Mouse (Mus musculus): ENCODE measurements around the gene Isg20l2. TPM values are rescaled to one million over a fixed set of nuclear protein-coding genes. Genes with fewer than 3 reads are reported as not detected.

Isg20l2 gene
- polyA plus RNA-seq, 1 experiment from 2014 or later: 38.5 TPM

DNA sequence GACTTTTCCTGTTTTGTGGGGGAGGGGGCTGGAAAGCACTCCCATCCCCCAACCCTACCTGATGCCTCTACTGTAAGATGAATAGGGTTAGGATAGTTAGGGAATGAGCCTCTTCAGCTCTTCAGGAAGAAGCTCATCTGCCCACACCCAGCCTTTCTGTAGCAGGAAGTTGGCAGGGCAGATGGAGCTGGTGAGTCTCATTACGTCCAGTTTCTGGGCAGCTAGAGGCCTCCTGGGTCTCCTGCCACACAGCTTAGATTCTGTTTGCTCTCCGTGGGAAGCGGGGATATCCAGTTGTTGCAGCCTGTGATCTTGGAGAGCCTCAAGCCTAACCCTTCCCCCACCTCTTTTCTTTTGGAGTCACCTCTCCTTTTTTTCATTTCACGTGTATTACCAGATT lies 20.2 kb upstream of the Isg20l2 start:
- no peak for DNase-seq (ENCODE audit: low read depth, low spot score)
- ChIA-PET CTCF (interaction anchor here (0.8 to 2.8 kb wide), 7 partner anchors 10 to 139 kb away, joined by 3 to 14 read pairs (median 5); partner anchors contain the start of genes Mrpl24 and Prcc), POLR2A (interaction anchor here (1.0 to 4.1 kb wide), 5 partner anchors 9 to 26 kb away, joined by 3 to 18 read pairs (median 4); partner anchors contain the start of genes Mrpl24 and Prcc)
- TF ChIP-seq CTCF (IDR thresholded peaks at IDR 0.05): no peak
- in situ Hi-C loops (cut with MboI; ENCODE audit: low pct_unique_long_range_greater_than_20kb): no loop called here
- ATAC-seq: no peak
- no peaks in the 10 kb centered on the region for H3K27me3 ChIP-seq

DNA sequence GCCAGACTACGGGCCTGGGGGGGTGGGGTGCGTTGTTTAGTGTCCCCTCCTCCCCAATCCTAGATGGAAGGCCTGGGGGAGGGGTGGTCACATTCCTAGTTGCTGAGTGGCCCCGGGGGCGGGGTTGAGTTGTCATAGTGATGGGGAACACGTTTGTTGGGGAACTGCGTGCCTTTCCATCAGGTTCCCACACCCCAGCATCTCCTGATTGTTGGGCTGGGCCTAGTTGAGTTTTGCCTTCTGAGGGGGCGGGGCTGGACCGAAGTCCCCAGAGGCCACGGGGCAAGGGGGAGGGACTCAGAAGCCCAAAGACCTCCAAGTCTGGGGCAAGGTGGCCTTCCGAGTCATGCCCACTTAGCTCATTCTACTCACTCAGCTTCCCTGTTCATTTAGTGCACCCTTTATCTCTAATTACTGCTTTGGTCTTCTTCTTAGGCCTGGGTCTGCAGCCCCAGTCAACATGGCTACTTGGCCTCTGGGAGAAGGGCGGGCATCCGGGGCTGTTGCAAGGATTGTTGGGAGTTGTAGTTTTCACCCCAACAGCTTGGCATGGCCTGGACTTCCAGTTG lies 19.5 kb upstream of the Isg20l2 start:
- CTCF ChIA-PET: interaction anchor here (0.8 to 2.8 kb wide), 6 partner anchors 10 to 76 kb away, joined by 4 to 14 read pairs (median 6); partner anchors contain the start of genes Mrpl24, Nes and Prcc
- POLR2A ChIA-PET: interaction anchor here (1.1 to 4.1 kb wide), 4 partner anchors 8 to 25 kb away, joined by 3 to 18 read pairs (median 4); partner anchors contain the start of gene Prcc
- no peak for TF ChIP-seq CTCF (IDR thresholded peaks at IDR 0.05)
- peak; percentile 72 for ATAC-seq
- DNase-seq (ENCODE audit: low read depth, low spot score): peak; percentile 91
- no peaks in the 10 kb centered on the region for H3K27me3 ChIP-seq
- in situ Hi-C loops (cut with MboI; ENCODE audit: low pct_unique_long_range_greater_than_20kb): no loop called here

DNA sequence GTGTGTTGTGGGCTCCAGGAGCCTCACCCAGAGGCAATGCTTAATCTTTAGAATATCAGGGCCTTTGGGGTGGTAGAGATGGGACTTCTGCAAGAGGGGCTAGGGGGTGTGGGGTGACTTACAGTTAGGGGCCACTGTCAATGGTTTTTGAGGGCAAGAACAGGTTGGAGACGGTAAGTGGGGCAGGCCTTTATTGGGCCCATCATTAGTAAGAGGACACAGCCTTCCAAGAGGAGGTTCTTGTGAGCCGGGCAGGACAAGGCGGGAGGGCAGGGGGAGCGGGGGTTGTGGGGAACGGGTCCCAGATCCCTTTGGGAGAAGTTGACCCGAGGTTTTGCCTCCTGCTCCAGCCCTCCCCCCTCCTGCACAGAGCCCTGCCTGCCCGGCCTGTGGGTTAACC lies 16.6 kb upstream of the Isg20l2 start:
- ChIA-PET POLR2A (no interaction called here), CTCF (no interaction called here)
- no peak for TF ChIP-seq CTCF (IDR thresholded peaks at IDR 0.05)
- ATAC-seq (no peak), DNase-seq (ENCODE audit: low read depth, low spot score) (no peak)
- no peaks in the 10 kb centered on the region for H3K27me3 ChIP-seq
- in situ Hi-C loops (cut with MboI; ENCODE audit: low pct_unique_long_range_greater_than_20kb): no loop called here

DNA sequence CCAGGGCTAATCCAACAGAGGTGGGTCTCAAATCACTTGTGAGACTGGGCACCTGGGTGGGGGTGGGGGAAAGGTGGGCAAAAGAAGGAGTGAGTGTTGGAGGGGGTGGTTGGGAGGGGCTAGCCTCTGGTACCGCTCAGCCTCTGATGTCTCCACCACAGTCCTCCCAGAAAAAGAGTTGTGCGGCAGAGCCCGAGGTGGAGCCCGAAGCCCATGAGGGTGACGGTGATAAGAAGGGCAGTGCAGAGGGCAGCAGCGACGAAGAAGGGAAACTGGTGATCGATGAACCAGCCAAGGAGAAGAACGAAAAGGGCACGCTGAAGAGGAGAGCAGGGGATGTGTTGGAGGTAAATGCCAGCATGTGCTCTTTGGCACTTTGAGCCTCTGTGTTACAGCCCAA lies 16.2 kb upstream of the Isg20l2 start:
- ChIA-PET POLR2A (interaction anchor here (1.3 kb wide), 1 partner anchor 8 kb away, joined by 3 read pairs; the partner anchor contains the start of gene Hdgf), CTCF (no interaction called here)
- DNase-seq (ENCODE audit: low read depth, low spot score) (no peak), ATAC-seq (no peak)
- no peaks in the 10 kb centered on the region for H3K27me3 ChIP-seq
- no peak for TF ChIP-seq CTCF (IDR thresholded peaks at IDR 0.05)
- in situ Hi-C loops (cut with MboI; ENCODE audit: low pct_unique_long_range_greater_than_20kb): no loop called here

DNA sequence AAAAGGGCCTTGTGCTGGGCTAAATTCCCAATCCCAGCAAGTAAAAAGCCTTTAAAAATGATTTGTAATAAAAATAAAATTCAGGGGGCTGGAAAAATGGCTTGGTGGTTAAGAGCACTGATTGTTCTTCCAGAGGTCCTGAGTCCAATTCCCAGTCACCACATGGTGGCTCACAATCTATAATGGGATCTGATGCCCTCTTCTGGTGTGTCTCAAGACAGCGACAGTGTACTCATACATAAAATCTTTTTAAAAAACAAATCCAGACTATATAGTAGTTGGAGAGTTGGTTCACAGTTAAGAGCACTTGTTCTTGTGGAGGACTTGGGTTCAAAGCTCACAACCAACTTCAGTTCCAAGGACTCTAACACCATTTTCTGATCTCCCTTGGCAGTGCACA lies 13.1 kb upstream of the Isg20l2 start:
- ChIA-PET CTCF (interaction anchor here (0.7 to 2.5 kb wide), 4 partner anchors 11 to 43 kb away, joined by 3 to 6 read pairs (median 4); partner anchors contain the start of gene Hdgf), POLR2A (no interaction called here)
- H3K27me3 ChIP-seq: no peaks in the 10 kb centered on the region
- DNase-seq (ENCODE audit: low read depth, low spot score): no peak
- ATAC-seq: no peak
- TF ChIP-seq CTCF (IDR thresholded peaks at IDR 0.05): no peak
- in situ Hi-C loops (cut with MboI; ENCODE audit: low pct_unique_long_range_greater_than_20kb): no loop called here

DNA sequence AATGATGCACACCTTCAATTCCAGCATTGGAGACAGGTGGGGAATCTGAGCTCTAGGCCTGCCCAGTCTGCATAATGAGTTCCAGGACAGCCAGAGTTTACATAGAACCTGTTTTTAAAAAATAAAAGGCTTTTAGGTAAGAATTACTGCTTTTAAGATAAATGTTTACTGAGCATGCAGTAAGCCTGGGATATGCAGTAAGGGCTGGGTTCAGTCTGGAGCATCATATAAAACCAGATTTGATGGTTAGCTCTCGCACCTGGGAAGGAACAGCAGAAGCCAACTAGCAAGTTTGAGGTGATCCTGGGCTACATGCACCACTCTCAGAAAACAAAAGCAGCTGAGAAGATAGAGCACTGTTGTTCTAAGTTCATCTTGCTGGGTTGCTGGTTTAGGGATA lies 11.6 kb upstream of the Isg20l2 start:
- TF ChIP-seq CTCF (IDR thresholded peaks at IDR 0.05): no peak
- CTCF ChIA-PET: interaction anchor here (0.7 to 3.8 kb wide), 3 partner anchors 10 to 33 kb away, joined by 3 to 14 read pairs (median 3); partner anchors contain the start of gene Prcc
- POLR2A ChIA-PET: interaction anchor here (0.8 to 1.7 kb wide), 3 partner anchors 8 to 33 kb away, joined by 3 to 6 read pairs (median 5); partner anchors contain the start of gene Prcc
- in situ Hi-C loops (cut with MboI; ENCODE audit: low pct_unique_long_range_greater_than_20kb): no loop called here
- DNase-seq (ENCODE audit: low read depth, low spot score): no peak
- no peak for ATAC-seq
- H3K27me3 ChIP-seq: no peaks in the 10 kb centered on the region

DNA sequence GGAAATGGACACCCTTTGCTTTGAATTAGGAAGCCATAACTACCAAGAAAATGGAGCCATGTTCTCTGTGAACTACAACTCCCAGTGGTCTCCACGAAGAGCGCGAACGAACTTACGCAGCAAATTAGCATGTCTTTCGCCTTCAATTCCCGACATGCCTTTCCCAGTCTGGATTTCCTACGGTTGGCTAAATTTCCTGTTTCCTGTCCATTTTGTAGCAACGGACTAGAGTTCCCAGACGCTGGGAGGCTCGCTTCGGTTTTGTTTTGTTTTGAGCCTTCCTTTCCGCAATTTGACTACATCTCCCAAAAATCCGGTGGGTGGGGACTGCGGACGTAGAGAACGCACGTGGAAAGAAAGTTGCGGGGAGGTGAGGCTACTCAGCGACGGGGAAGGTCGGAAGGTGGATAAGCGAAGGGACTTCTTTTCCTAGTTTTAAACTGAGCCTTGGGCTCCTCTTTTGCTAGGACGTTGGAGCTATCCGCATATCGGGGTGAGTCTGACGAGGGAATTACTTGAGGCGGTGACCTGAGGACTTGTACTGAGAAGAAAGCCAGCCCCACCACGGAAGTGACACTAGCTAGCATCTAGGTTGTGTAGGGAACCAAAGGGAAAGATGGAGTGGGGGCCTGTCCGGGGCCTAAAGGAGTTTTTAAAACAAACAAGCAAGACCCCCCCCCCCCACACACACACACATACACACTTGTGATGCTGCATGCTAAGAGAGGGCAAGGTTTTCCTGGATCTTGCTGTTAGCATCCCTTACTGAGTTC lies 10.6 kb upstream of the Isg20l2 start, which contains the start of gene Mrpl24:
Gene Mrpl24, plus strand, starts transcription at position 171 of the 773 bp plus-strand sequence.
- ChIA-PET CTCF (interaction anchor here (0.7 to 3.8 kb wide), 4 partner anchors 11 to 152 kb away, joined by 3 to 14 read pairs (median 3); partner anchors contain the start of gene Prcc), POLR2A (interaction anchor here (0.5 to 1.7 kb wide), 5 partner anchors 9 to 86 kb away, joined by 4 to 6 read pairs (median 5); no protein-coding TSS in a partner anchor)
- H3K27me3 ChIP-seq: no peaks in the 10 kb centered on the region
- peak; percentile 97 for DNase-seq (ENCODE audit: low read depth, low spot score)
- in situ Hi-C loops (cut with MboI; ENCODE audit: low pct_unique_long_range_greater_than_20kb): no loop called here
- ATAC-seq: peak; percentile 83
- no peak for TF ChIP-seq CTCF (IDR thresholded peaks at IDR 0.05)

DNA sequence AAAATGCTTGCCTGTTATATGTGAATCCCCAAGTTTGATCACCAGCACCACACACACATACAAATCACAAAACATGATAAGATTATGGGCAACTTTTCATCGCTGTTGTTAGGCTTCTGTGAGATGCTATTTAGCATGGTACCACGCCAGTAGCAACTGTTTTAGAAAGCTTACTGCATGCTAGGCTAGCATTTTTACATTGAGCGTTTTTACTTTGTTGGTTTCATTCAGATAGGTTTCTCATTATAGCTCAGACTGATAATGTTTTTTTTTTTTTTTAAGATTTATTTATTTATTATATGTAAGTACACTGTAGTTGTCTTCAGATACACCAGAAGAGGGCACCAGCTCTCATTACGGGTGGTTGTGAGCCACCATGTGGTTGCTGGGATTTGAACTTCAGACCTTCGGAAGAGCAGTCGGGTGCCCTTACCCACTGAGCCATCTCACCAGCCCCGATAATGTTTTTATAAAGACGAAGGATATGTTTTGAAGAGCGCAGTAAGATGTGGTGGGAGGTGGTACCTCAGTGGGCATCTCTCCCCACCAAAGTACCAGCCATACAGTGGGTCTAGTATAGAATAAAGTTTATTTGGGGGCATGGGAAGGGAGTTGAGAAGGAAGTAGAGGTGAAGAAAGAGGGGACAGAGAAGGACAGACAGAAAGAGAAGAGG lies 9.7 kb upstream of the Isg20l2 start:
- in situ Hi-C loops (cut with MboI; ENCODE audit: low pct_unique_long_range_greater_than_20kb): no loop called here
- ChIA-PET POLR2A (interaction anchor here (0.6 to 1.7 kb wide), 2 partner anchors 11 to 86 kb away, joined by 4 to 6 read pairs; no protein-coding TSS in a partner anchor), CTCF (interaction anchor here (0.6 to 3.8 kb wide), 3 partner anchors 11 to 151 kb away, joined by 3 to 14 read pairs (median 3); no protein-coding TSS in a partner anchor)
- H3K27me3 ChIP-seq: no peaks in the 10 kb centered on the region
- ATAC-seq (no peak), DNase-seq (ENCODE audit: low read depth, low spot score) (no peak)
- TF ChIP-seq CTCF (IDR thresholded peaks at IDR 0.05): no peak

DNA sequence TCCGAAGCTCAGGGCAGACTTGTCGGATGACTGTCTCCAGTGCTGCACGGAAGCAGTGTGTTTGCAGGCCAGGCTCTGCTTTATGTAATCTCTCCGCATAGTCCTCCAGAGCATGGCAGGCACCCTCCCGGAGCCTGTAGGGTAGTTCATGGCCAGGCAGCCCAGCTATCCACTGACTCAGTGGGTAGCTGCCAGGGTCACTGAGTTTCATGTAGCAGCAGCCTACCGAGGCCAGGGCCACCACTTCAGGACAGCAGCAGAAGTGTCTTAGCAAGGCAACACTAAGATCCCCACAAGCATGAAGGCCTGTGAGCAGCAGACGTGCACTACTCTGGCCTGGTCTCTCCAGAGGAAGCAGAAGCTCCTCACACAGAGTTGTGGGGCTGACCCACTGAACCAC lies 5.1 kb upstream of the Isg20l2 start:
- CTCF ChIA-PET: interaction anchor here (1.0 to 2.1 kb wide), 3 partner anchors 11 to 62 kb away, joined by 3 to 8 read pairs (median 3); no protein-coding TSS in a partner anchor
- no peak for ATAC-seq
- DNase-seq (ENCODE audit: low read depth, low spot score): no peak
- no peaks in the 10 kb centered on the region for H3K27me3 ChIP-seq
- TF ChIP-seq CTCF (IDR thresholded peaks at IDR 0.05): no peak
- in situ Hi-C loops (cut with MboI; ENCODE audit: low pct_unique_long_range_greater_than_20kb): loop anchor here (5.0 kb wide), 1 partner anchor 38 kb away; the partner anchor contains the start of gene Prcc
- POLR2A ChIA-PET: interaction anchor here (0.9 to 1.2 kb wide), 3 partner anchors 12 to 40 kb away, joined by 3 to 4 read pairs (median 3); partner anchors contain the start of gene Prcc
